Mouse (Mus musculus) small intestine, adult 2 months (tissue): ENCODE measurements around the gene Prune2.

Experiments
- CTCF ChIP-seq: fragments of 200-500 bp; IDR thresholded peaks from 2 replicates; pipeline ENCODE4 v1.5.1; 2012; ENCODE audit warnings: low read depth, mild to moderate bottlenecking, control low read depth, inconsistent platforms, low read length, moderate library complexity, mixed read lengths; ENCODE audit not compliant: insufficient replicate concordance, insufficient read length; ENCODE audit errors: extremely low read depth
- POLR2A ChIP-seq: fragments of 200-500 bp; IDR thresholded peaks from 2 replicates; pipeline ENCODE4 v1.6.1; 2012; ENCODE audit warnings: low read depth, mild to moderate bottlenecking, control low read depth, inconsistent platforms, low read length, moderate library complexity

- no peak for TF ChIP-seq POLR2A
- no peak for TF ChIP-seq CTCF
These were observed 300.5 kb downstream of the Prune2 start for GRCm38 (mm10) chr19:17256388-17256787.
